Mouse (Mus musculus) right cerebral cortex, postnatal 14 days (tissue): ENCODE results near the gene Adam22.
A peak's percentile ranks its signal among the peaks of the same experiment; 100 is the strongest.

Experiments
- DNase-seq: peaks from one replicate; pipeline ENCODE4 v3.0.0; 2022

The Adam22 gene

GRCm38 (mm10) chr5:8367614-8368327 is at the start of gene Adam22:
Adam22 (minus strand) TSS chr5:8368160.
- DNase-seq: peak; percentile 91

GRCm38 (mm10) chr5:8417443-8417842 is 49.5 kb upstream of the Adam22 start:
- DNase-seq: no peak

DNA sequence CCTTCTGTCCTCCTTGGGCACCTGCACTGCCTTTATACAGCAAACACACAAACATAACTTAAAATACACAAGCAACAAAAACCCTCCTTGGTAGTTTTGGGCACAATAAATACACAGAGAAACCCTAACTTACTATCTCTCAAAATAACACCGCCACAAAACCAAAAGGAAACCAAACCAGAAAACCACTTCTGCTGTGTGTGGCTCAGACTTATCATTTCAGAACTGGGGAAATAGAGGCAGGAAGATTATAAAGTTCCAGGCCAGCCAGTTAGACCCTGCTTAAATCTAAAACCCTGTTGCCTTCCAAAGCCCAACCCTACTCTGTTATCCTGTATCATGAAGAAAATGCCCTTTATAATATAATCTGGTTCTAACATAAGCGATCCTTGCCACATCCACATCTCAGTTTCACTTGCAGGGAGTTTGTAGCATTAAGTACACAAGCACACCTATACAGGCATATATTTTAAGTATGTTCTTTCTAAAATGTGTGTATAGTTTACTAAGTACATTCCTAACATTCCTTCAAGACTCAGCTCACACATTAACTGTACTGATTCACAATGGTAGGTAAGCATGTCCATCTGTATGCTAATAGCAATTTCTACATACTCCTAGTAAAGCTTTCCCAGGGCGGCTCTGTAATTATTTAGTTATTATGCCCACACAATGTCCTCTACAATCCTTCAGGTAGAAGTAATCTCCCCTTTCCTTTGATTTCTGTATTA is 48.9 kb upstream of the Adam22 start:
- DNase-seq: no peak

DNA sequence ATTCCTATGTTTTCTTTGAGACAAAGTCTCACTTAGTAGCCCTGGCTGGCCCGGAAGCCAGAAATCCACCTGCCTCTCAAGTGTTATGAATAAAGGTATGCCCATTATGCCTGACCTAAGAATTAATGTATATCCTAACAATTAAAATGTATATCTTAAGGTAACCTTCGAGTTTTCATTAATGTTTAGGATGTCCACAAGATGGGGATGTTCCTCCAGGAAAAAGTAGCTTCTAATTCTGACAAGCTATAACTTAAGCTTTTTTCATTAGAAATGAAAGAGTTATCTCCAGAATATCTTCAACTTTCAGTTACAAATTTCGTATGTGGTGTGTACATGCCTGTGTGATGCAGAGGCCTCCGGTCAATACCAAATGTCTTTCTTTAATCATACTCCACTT is 40.8 kb upstream of the Adam22 start:
- DNase-seq: no peak

DNA sequence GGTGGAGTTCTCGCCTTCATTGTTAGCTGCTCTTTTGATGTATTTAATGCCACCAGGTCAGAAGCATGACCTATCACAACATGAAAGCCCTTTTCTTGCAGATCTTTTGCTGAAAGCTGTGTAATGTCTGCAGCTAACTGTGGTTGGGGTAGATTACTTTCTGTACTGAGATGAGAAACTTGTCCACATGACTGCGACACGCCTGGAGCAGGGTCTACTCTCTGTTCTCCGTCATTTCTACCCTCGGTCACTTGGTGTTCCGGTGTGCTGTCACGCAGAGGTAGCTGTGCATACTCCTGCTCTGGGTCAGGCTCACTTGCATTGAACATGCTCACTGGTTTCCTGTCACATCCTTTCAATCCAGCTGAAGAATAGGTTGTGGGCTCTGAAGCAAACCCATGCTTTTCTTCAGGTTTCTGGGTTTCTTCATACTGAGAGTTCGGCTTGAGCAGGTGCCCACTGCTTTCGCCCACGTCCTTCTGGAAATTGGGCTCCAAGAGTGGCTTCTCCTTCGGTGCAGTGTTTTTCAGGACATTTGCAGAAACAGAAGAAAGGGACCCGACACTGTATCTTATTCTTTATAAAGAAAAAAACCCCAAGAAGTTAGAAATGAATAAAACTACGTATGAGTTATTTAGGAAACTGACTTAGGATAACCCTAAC is 29.8 kb upstream of the Adam22 start:
- DNase-seq: no peak

DNA sequence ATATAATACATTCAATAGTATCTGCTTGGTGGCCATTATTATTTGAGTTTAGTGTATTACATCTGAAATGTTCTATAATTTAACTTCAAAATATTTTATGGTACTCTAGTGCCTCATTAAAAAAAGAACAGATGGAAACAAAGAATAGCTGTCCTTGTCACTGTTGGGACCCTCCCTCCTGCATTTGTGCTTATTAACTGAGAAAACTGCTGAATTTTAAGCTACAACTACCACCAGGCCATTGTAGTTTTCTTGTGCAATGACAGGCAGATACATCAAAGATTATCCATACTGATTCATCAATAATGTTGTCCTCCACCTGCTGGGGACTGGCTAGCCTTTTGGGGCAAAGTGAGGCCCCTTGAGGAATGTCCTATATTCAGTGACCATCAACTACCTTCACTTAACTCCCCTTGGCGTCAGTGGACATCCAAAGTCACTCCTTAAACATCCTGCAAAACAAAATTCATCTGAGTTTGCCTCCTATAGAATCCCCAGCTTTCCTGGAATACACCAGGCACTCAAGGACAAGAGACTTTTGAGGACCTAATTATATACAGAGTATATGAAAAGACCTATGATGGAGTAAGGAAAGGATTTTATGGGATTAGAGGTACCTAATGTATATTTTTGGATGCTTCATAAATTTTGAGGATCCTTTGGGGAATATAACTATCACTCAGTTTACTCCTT is 26.1 kb upstream of the Adam22 start:
- no peak for DNase-seq

- no peak for DNase-seq
These were observed 6.4 kb upstream of the Adam22 start for GRCm38 (mm10) chr5:8374297-8374906.

DNA sequence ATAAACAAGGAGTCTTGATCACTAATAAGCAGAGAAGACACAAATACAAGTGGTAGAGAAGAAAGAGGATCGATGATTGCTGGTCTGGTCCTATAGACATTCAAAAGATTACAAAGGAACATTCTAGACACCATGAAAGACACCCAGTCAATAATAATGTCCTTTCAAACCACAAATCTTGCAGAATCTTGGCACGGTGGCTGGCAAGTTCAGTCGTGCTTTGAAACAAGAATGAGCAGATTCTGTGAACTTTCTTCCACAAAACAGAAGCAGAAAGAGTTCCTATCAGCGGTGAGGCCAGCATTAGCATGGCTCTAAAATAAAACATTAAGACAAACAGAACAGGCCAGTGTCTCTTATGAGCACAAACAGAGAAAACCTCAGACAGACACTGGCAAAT is 5.5 kb upstream of the Adam22 start:
- DNase-seq: no peak

DNA sequence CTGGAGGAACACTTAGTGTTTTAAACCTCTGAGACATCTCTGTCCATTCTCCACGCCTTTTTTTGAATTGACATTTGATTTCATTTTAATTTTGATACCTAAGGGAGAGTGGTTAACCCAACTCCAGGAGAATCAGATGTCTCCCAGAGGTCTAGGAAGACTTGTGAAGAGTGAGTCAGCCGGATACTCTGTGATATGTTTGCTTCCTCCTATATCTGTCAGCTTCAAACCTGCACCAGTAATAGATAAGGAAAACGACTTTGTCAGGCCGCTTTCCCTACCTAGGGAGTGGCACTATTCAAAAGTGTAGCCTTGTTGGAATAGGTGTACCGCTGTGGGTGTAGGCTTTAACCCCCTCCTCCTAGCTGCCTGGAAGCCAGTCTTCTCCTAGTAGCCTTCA is 821 bp upstream of the Adam22 start:
- DNase-seq: no peak

- no peak for DNase-seq
These were observed 350 bp upstream of the Adam22 start for GRCm38 (mm10) chr5:8368328-8368692.

DNA sequence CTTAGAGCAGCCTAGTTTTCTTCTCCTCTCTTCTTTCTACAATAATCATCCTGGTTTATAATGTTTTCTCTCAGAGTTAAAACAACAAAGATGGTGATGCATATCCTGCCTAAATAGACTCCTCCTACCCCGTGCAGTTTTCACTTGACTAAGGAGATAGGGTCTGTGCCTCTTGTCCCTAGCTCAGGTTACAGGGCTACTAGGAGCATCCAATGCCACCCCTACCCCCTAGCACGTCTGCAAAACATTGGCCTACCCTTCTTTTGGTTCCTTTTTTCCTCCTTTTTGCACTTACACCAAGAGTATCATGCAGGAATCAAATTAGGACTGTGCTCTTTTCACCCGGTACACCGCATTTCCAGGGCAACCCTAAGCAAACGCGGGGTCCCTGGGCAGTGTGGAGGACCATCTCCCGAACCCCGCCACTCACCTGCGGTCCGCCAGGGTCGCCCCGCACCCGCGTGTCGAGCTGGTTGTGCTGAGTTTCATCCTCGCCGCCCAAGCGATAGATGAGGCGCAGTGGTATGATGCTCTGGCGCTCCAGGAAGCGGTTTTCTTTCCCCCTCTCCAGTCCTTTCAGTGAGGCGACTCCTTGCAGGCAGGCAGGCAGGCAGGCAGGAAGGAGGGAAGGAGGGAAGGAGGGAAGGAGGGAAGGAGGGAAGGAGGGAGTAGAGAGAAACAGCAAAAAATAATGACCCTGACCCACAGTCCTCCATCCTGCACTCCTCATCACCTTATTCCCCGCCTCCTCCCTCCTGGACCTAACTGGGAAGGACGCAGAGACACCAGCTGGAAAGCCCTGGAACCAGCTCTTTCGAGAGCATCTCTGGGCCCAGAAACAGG is 968 bp downstream of the Adam22 start:
- peak; percentile 53 for DNase-seq

DNA sequence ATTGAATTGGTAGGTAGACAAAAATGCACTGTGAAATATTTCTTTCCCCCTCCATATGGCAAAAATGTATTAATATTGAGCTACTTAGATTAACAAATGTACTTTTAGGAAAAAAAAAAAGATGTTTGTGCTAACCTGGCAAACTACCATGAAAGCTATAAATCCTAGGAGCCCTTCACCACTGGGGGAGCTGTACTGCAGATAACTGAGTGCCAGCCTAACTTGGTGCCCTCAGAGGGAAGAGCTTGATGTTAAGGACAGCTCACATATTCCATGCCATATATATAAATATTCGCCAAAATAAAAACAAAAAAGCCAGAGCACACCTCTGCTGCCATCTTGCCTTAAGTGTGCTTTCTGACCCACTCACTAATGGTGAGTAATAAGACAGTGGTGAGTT is 5.6 kb downstream of the Adam22 start:
- peak; percentile 28 for DNase-seq

GRCm38 (mm10) chr5:8357677-8358076 is 10.3 kb downstream of the Adam22 start:
- DNase-seq: no peak

- DNase-seq: no peak
These were observed 10.9 kb downstream of the Adam22 start for GRCm38 (mm10) chr5:8356885-8357651.

DNA sequence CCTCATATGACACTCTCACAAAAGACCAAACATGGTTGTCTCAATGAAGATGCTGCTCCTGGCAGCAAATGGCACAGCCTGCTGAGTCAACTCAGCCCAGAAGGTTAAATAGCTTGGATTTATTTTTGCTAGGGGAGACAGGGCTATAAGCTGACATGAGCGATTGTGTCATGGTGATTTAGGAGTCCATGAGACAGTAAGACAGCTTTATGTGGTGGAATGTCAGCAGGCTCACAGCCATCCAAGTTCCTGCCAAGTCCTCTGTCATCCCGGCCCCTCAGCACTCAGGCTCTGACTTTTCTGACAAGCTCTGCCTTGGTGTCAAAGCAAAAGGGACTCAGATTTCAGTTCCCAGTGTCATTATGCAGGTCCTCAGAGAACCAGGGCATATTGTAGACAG is 11.6 kb downstream of the Adam22 start:
- no peak for DNase-seq

- no peak for DNase-seq
These were observed 18.4 kb downstream of the Adam22 start for GRCm38 (mm10) chr5:8349557-8349956.

DNA sequence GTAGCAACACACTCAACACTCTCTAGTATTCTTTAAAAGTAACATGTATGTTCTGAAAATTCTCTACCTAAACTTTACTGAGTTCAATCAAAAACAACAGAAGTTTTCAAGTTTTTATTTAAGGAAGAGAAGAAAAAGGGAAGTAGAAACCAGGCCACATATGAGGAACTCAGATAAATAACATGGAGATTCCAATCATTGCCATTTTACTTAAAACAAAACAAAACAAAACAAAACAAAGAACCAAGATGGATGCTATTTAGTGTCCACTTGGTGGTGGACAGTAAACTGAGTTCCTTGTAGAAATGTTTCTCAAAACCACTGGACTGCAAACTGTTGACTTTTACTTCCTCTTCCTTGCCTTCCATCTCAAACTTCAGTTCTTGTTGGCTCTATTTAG is 21.6 kb downstream of the Adam22 start:
- DNase-seq: no peak

DNA sequence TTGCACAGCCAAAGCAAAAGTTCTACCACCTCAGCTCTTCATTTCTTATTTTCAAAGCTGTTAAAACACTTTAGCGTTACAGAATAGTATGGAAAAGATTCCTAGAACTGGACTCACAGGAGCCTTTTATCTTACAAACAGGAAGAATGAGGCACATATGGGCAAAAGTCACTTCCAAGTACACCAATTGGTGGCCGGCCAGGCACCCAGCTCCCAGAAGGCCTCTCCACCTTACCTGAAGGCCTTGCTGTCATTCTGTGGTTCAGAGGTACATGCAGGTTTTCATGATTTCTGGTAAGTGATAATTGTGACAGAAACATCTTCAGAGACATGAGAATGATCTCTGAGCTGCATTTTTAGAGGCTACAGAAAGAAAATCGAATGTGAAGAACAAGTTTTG is 24.7 kb downstream of the Adam22 start:
- no peak for DNase-seq

GRCm38 (mm10) chr5:8341676-8342075 is 26.3 kb downstream of the Adam22 start:
- DNase-seq: no peak

DNA sequence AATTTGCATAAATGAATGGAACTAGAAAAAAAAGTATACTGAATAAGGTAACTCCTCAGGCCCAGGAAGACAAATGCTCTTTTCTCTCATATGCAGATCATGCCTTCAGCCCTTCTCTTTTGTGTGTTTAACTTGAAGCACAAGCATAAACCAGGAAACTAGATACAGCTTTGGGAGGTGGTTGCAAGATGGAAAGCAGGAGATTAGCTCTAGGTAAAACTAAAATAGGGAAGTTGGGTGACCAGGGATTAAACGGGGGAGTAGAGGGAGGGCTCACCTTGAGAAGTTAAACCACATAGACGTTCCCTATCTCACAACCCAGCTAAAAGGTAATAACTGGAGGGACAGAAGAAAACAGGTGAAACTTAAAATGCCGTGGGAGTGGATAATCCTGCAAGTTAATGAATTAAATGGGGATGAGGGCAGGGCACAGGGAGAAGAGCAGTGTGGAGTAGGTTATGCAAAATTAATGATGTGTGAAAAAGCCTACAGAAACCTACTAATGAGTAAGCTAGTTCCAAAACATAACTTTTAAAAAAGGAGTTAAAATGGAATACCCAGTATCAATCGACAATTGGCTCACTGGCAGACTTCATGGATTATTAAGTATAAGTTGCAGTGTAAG is 40.2 kb downstream of the Adam22 start:
- DNase-seq: no peak

DNA sequence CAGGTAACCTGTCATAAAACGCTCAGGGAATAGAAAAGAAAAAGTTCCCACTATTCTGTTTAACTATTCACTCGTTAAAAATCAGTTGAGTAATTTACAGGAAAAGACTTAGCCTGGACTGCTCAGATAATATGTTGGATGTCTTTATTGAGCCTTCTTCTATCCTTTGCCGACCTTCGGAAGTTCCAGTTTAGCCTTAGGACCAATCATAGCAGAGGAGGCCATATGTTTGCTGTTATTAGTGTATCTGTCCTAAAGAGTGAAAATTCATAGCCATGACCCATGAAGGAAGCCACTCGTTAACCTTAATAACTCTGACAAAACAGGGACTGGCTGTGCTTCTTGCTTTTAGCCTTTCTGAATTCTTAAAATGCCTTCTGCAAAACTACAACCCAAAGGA is 41.3 kb downstream of the Adam22 start:
- DNase-seq: no peak
